ENCODE assay signal across 8 mouse cellular contexts in genomic region chr16:86694497-86694896, GRCm38 (mm10).
DNase-seq lines count a peak whose midpoint lies in the region; ATAC-seq and TF ChIP-seq lines count a peak whose summit lies in the region.

No protein-coding gene starts in this region.

- H3K4me2 ChIP-seq in intestine, embryonic 15.5 days (replicated peaks), result no peak overlapping the region
- H3K4me2 ChIP-seq in stomach, embryonic 15.5 days, result no peak overlapping the region

- intact Hi-C loops in gastrocnemius, adult 2 months (cut with DNase I), result no loop called here

- H3K27ac ChIP-seq in gastrocnemius, adult 2 months, result no peak overlapping the region
- H3K27ac ChIP-seq in intestine, embryonic 15.5 days, result no peak overlapping the region
- H3K27ac ChIP-seq in limb, embryonic 10.5 days, result peak overlapping the region; percentile 53; the same call in 1 of the 2 replicates
- H3K27ac ChIP-seq in stomach, embryonic 15.5 days, result peak overlapping the region; percentile 54; the same call in 1 of the 2 replicates

- no peaks in the 10 kb centered on the region for H3K9me3 ChIP-seq in intestine, embryonic 15.5 days
- H3K9me3 ChIP-seq in limb, embryonic 10.5 days (replicated peaks), result no peaks in the 10 kb centered on the region
- H3K9me3 ChIP-seq in stomach, embryonic 15.5 days, result no peaks in the 10 kb centered on the region

- DNase-seq in urinary bladder, postnatal 36 days (ENCODE audit: low spot score in 2 of 2), result peak; percentile 22 to 48
- DNase-seq in urinary bladder, adult 2 months (ENCODE audit: low spot score), result no peak
- peak; percentile 30 for DNase-seq in gastrocnemius, adult 2 months
- DNase-seq in limb, embryonic 10.5 days (ENCODE audit: low spot score), result peak; percentile 33
- DNase-seq in natural killer cell, adult 2 months (ENCODE audit: low spot score in 2 of 2), result no peak
- no peak for DNase-seq in T-cell, adult 2 months (ENCODE audit: low spot score)

- TF ChIP-seq CTCF in gastrocnemius, adult 2 months (IDR thresholded peaks at IDR 0.05), result no peak

- H3K36me3 ChIP-seq in intestine, embryonic 15.5 days, result no peaks in the 10 kb centered on the region
- no peaks in the 10 kb centered on the region for H3K36me3 ChIP-seq in limb, embryonic 10.5 days
- no peaks in the 10 kb centered on the region for H3K36me3 ChIP-seq in stomach, embryonic 15.5 days

- no peak overlapping the region for H3K9ac ChIP-seq in intestine, embryonic 15.5 days
- H3K9ac ChIP-seq in stomach, embryonic 15.5 days, result no peak overlapping the region

- no peak overlapping the region for H3K4me3 ChIP-seq in gastrocnemius, adult 2 months
- H3K4me3 ChIP-seq in intestine, embryonic 15.5 days (replicated peaks), result no peak overlapping the region
- no peak overlapping the region for H3K4me3 ChIP-seq in limb, embryonic 10.5 days
- H3K4me3 ChIP-seq in stomach, embryonic 15.5 days (replicated peaks), result no peak overlapping the region

- no peaks in the 10 kb centered on the region for H3K4me1 ChIP-seq in intestine, embryonic 15.5 days (replicated peaks)
- H3K4me1 ChIP-seq in limb, embryonic 10.5 days, result peaks cover 4% of the 10 kb centered on the region; the same call in 1 of the 2 replicates
- H3K4me1 ChIP-seq in stomach, embryonic 15.5 days, result no peaks in the 10 kb centered on the region

- peak; percentile 78 for ATAC-seq in intestine, embryonic 15.5 days
- peak; percentile 87; the same call in 1 of the 2 replicates for ATAC-seq in stomach, embryonic 15.5 days (ENCODE audit: insufficient read depth, low FRiP score, low read depth)

- H3K27me3 ChIP-seq in intestine, embryonic 15.5 days (replicated peaks), result no peaks in the 10 kb centered on the region
- H3K27me3 ChIP-seq in limb, embryonic 10.5 days (ENCODE audit: low read depth, poor library complexity, severe bottlenecking), result no peaks in the 10 kb centered on the region
- no peaks in the 10 kb centered on the region for H3K27me3 ChIP-seq in stomach, embryonic 15.5 days (replicated peaks)

- whole genome bisulfite sequencing in intestine, embryonic 15.5 days, result 33% methylated on average over 3 of the region's 3 CpGs
- 19% methylated on average over 3 of the region's 3 CpGs for WGBS in limb, embryonic 10.5 days
- WGBS in stomach, embryonic 15.5 days, result 27% methylated on average over 3 of the region's 3 CpGs

Comparison
In these comparisons a context has a peak if more than half of its experiments do, and no peak if none do; other contexts are left out.
1. DNase-seq: peak in urinary bladder, postnatal 36 days (2 of 2), gastrocnemius, adult 2 months (single experiment) and limb, embryonic 10.5 days (single experiment); none in urinary bladder, adult 2 months (single experiment), natural killer cell, adult 2 months (0 of 2) and T-cell, adult 2 months (single experiment).
2. H3K27ac ChIP-seq: peak in limb, embryonic 10.5 days (single experiment) and stomach, embryonic 15.5 days (single experiment); none in gastrocnemius, adult 2 months (single experiment) and intestine, embryonic 15.5 days (single experiment).